Mouse (Mus musculus) embryonic facial prominence, embryonic 14.5 days (tissue): ENCODE data around the gene Marcksl1. TPM values are rescaled to one million over a fixed set of nuclear protein-coding genes. Genes with fewer than 3 reads are reported as not detected.

ENCODE experiments used
- ATAC-seq: fragments of 200-750 bp; cut with Nextera tagmentation; 2 replicates; pipeline ENCODE4 v1.8.0; 2017; ENCODE audit warnings: low read depth, moderate number of reproducible peaks, moderate TSS enrichment
- DNase-seq: peaks from one replicate; pipeline ENCODE4 v3.0.0-alpha.2; 2015; ENCODE audit warnings: low spot score
- H3K27ac ChIP-seq: fragments of 300-500 bp; sonication (generic); replicated peaks from 2 replicates; pipeline ENCODE4 v1.5.1; 2014; ENCODE audit warnings: low read depth, mild to moderate bottlenecking, low read length, moderate library complexity
- H3K27me3 ChIP-seq: fragments of 300-500 bp; sonication (generic); replicated peaks from 2 replicates; pipeline ENCODE4 v1.6.1; 2014; ENCODE audit warnings: low read length; ENCODE audit not compliant: control insufficient read depth, insufficient read depth
- H3K36me3 ChIP-seq: fragments of 300-500 bp; sonication (generic); 2 replicates; pipeline ENCODE4 v1.6.1; 2014; ENCODE audit warnings: low read length, mixed read lengths; ENCODE audit not compliant: control insufficient read depth, insufficient read depth
- H3K4me1 ChIP-seq: fragments of 300-500 bp; sonication (generic); 2 replicates; pipeline ENCODE4 v1.6.1; 2014; ENCODE audit warnings: antibody characterized with exemption, low read length; ENCODE audit not compliant: control insufficient read depth, insufficient read depth
- H3K4me2 ChIP-seq: fragments of 300-500 bp; sonication (generic); 2 replicates; pipeline ENCODE4 v1.6.1; 2014; ENCODE audit warnings: low read depth, mild to moderate bottlenecking, low read length, moderate library complexity, mixed read lengths
- H3K4me3 ChIP-seq: fragments of 300-500 bp; sonication (generic); 2 replicates; pipeline ENCODE4 v1.5.1; 2014; ENCODE audit warnings: low read depth, mild to moderate bottlenecking, low read length
- H3K9ac ChIP-seq: fragments of 300-500 bp; sonication (generic); 2 replicates; pipeline ENCODE4 v1.6.1; 2014; ENCODE audit warnings: low read depth, mild to moderate bottlenecking, low read length, moderate library complexity, mixed read lengths
- H3K9me3 ChIP-seq: fragments of 300-500 bp; sonication (generic); 2 replicates; pipeline ENCODE4 v1.6.1; 2016; ENCODE audit warnings: low read length; ENCODE audit not compliant: control insufficient read depth
- WGBS: fragments of 180-500 bp; shearing (Covaris S2); extraction: QIAGEN DNeasy Blood & Tissue Kit; methylation state at CpG from one replicate; pipeline ENCODE4 v1.1.7; 2014; 5-methylcytosine and 5-hydroxymethylcytosine counted together
- polyA plus RNA-seq: library from polyadenylated mRNA; unstranded; fragments of >200 nt; fragmentation: Nextera tagmentation; extraction: Ambion mirVana; gene quantifications from 2 replicates; pipeline ENCODE4 v1.2.1, GENCODE M21; 2014

Marcksl1 gene
- polyA plus RNA-seq = 488 and 603 TPM in 2 replicates

GRCm38 (mm10) chr4:129513086-129513767 lies at the start of gene Marcksl1:
TSS of gene Marcksl1 (plus strand) at chr4:129513581.
- DNase-seq (peak; percentile 95), ATAC-seq (peak; percentile 89)
- H3K9me3 ChIP-seq = no peaks in the 10 kb centered on the region
- H3K36me3 ChIP-seq = peaks cover 33% of the 10 kb centered on the region
- peak within 1 kb of the TSS; percentile 99 for H3K4me3 ChIP-seq
- whole genome bisulfite sequencing = 9% methylated on average over 21 of the region's 47 CpGs
- H3K4me1 ChIP-seq = peaks cover 13% of the 10 kb centered on the region
- peak within 1 kb of the TSS; percentile 67 for H3K4me2 ChIP-seq
- peak within 1 kb of the TSS; percentile 96 for H3K27ac ChIP-seq
- no peaks in the 10 kb centered on the region for H3K27me3 ChIP-seq
- H3K9ac ChIP-seq = peak within 1 kb of the TSS; percentile 100

- WGBS = 84% methylated on average over 4 of the region's 4 CpGs
- Histone ChIP-seq H3K4me1 (peaks cover 5% of the 10 kb centered on the region; the same call in 1 of the 2 replicates), H3K4me3 (no peak overlapping the region), H3K9ac (no peak overlapping the region), H3K36me3 (peaks cover 57% of the 10 kb centered on the region), H3K27ac (no peak overlapping the region), H3K27me3 (no peaks in the 10 kb centered on the region), H3K4me2 (no peak overlapping the region), H3K9me3 (no peaks in the 10 kb centered on the region)
- no peak for ATAC-seq
- DNase-seq = no peak
Observed at GRCm38 (mm10) chr4:129464286-129464815, 49.0 kb upstream of the Marcksl1 start.

GRCm38 (mm10) chr4:129476047-129476446 lies 37.3 kb upstream of the Marcksl1 start:
- Histone ChIP-seq H3K9me3 (no peaks in the 10 kb centered on the region), H3K9ac (no peak overlapping the region), H3K27ac (no peak overlapping the region), H3K4me3 (no peak overlapping the region), H3K27me3 (no peaks in the 10 kb centered on the region), H3K4me1 (no peaks in the 10 kb centered on the region), H3K4me2 (no peak overlapping the region), H3K36me3 (peaks cover 83% of the 10 kb centered on the region)
- ATAC-seq (no peak), DNase-seq (no peak)
- WGBS = 90% methylated on average over 11 of the region's 11 CpGs

- Histone ChIP-seq H3K9me3 (no peaks in the 10 kb centered on the region), H3K27ac (no peak overlapping the region), H3K4me3 (no peak overlapping the region), H3K36me3 (peaks cover 81% of the 10 kb centered on the region), H3K4me1 (no peaks in the 10 kb centered on the region), H3K9ac (no peak overlapping the region), H3K27me3 (no peaks in the 10 kb centered on the region), H3K4me2 (no peak overlapping the region)
- 92% methylated on average over 3 of the region's 3 CpGs for WGBS
- DNase-seq = no peak
- no peak for ATAC-seq
Observed at GRCm38 (mm10) chr4:129479863-129480262, 33.5 kb upstream of the Marcksl1 start.

- Histone ChIP-seq H3K36me3 (peaks cover 81% of the 10 kb centered on the region), H3K4me1 (no peaks in the 10 kb centered on the region), H3K27me3 (no peaks in the 10 kb centered on the region), H3K4me3 (no peak overlapping the region), H3K4me2 (no peak overlapping the region), H3K9me3 (no peaks in the 10 kb centered on the region), H3K27ac (no peak overlapping the region), H3K9ac (no peak overlapping the region)
- DNase-seq (no peak), ATAC-seq (no peak)
- WGBS = 94% methylated on average over 1 of the region's 1 CpGs
Observed at GRCm38 (mm10) chr4:129481090-129481489, 32.3 kb upstream of the Marcksl1 start.

GRCm38 (mm10) chr4:129490972-129491880 lies 22.2 kb upstream of the Marcksl1 start, which contains the start of the genes Tssk3 and Fam229a:
TSS of gene Tssk3 (minus strand) at chr4:129491022.
TSS of gene Fam229a (plus strand) at chr4:129491190.
- Histone ChIP-seq H3K36me3 (peaks cover 31% of the 10 kb centered on the region), H3K9me3 (no peaks in the 10 kb centered on the region), H3K4me1 (no peaks in the 10 kb centered on the region), H3K27me3 (peaks cover 23% of the 10 kb centered on the region), H3K4me3 (peak within 1 kb of the TSS; percentile 40), H3K27ac (no peak within 1 kb of the TSS), H3K4me2 (peak within 1 kb of the TSS; percentile 69), H3K9ac (peak within 1 kb of the TSS; percentile 46; the same call in 1 of the 2 replicates)
- peak; percentile 41 for ATAC-seq
- WGBS = 3% methylated on average over 49 of the region's 70 CpGs
- DNase-seq = peak; percentile 46

GRCm38 (mm10) chr4:129494681-129495080 lies 18.7 kb upstream of the Marcksl1 start:
- no peak for DNase-seq
- H3K36me3 ChIP-seq = no peaks in the 10 kb centered on the region
- H3K4me1 ChIP-seq = 0 out of 2 replicates have a peak, but pooled peaks cover 3% of the 10 kb centered on the region
- peaks cover 23% of the 10 kb centered on the region for H3K27me3 ChIP-seq
- no peak overlapping the region for H3K4me2 ChIP-seq
- no peaks in the 10 kb centered on the region for H3K9me3 ChIP-seq
- H3K27ac ChIP-seq = no peak overlapping the region
- WGBS = 73% methylated on average over 6 of the region's 7 CpGs
- ATAC-seq = no peak
- no peak overlapping the region for H3K9ac ChIP-seq
- no peak overlapping the region for H3K4me3 ChIP-seq
